Mouse (Mus musculus): ENCODE results near the gene Dnah7a. TPM values are rescaled to one million over a fixed set of nuclear protein-coding genes. Genes with fewer than 3 reads are reported as not detected.

The Dnah7a gene
- under 1 TPM; 0.04 to 0.15 TPM for total RNA-seq (2023)

DNA sequence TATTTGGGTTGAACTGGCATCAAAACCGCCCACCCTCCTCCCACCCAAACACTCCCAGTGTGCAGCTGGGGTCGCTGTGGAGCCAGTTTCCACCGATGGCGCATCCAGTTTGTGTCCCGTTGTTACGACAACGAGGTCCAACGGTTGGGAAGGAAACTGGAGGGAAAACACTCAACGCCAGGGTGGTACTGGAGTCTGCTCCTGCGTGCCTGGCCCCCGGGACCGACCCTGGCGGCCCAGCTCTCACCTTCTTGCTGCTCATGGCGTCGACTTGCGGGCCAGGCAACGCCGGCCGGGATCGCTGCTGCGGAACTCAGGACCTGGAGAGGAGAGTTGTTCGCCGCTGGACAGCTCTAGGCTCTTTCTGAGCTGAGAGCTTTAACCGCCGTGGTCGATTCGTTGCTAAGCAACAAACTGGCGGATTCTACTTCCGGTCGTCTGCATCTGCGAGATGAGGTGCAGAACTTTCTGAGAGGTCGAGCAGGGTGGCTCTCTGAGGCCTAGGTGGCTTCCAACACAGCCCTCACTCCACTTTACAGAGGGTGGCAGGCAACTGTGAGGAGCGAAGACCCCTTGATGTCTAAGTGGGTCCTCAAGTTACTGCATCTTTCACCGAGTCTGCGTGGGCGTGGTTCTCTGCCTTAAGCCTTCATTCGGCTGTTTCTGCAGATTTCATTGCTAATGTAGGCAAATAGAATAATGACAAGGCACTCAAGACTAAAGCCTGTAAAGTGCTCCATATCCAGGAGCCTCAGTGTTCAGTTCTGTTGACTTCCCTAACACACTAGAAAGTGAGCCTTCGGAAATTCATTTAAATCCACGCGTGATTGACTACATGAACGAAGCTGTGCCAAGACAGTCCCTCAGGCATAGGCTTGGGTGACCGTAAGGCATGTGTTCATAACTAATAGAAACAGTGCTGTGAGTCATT, at the start of gene Dnah7a:
Gene Dnah7a (minus strand): TSS at position 354 of the 931 bp plus-strand sequence.

DNA sequence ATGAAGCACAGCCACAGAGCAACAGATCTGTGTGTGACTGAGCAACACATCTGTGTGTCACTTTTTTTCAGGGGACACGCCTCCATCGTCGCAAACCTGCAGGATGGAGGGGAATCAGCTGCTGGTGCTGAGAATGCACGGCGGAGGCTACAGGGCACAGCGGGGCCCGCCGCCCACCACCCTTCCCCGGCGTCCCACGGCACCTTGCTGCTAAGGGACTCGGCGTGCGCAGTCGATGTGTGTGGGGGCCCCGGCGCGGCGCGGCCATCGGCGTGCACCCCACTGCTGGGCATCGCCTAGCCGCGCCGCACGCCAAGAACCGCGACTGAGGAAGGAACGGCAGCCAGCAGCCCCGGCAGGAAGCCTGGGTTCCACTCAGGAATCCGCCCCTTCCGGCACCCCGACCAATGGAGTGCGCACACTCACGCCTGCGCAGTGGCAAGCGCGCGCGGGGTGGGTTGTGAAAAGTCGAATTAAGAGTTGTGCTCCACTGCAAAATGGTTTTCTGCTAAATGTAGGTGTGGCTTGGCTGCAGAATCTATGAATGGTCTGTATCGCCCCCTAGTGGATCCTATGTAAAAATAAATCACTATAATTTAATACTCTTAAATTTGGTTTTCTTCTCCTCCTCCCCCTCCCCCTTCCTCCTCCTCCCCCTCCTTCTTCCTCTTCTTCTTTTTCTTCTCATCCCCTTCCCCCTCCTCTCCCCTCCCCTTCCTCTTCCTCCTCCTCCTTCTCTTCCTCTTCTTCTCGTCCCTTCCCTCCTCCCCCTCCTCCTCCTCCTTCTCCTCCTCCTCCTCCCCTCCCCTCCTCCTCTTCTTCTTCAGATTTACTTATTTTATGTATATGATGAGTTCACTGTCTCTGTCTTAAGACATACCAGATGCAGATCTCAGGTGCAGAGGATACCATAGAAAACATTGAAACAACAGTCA, 354.0 kb downstream of the Dnah7a start, which contains the start of the genes Asdurf, Gm28551 and Asnsd1:
Gene Asdurf (minus strand): TSS at position 293 of the 935 bp plus-strand sequence.
Gene Gm28551 (minus strand): TSS at position 341 of the 935 bp plus-strand sequence.
Gene Asnsd1 (minus strand): TSS at position 426 of the 935 bp plus-strand sequence.

Other genes starting within 250 kb of the Dnah7a start
- 100 to 1,000 TPM; 204 to 302 TPM for gene Stk17b, start 78.4 kb upstream of the Dnah7a start, total RNA-seq (2023)

All from neutrophil, adult 83 days (primary cell).